Mouse (Mus musculus) pancreas, adult 10 weeks (tissue): Measurements from ENCODE around the gene Oma1. TPM values are rescaled to one million over a fixed set of nuclear protein-coding genes. Genes with fewer than 3 reads are reported as not detected.

Experiments used
- polyA plus RNA-seq: library from polyadenylated mRNA; stranded (reverse); fragments of 350-450 nt; fragmentation: Illumina TruSeq; extraction: RNeasy Lipid Tissue Mini Kit (QIAGEN cat#74804); gene quantifications from one replicate; pipeline ENCODE4 v1.2.3, GENCODE M21; 2015; ENCODE audit warnings: low read depth, low replicate concordance; ENCODE audit not compliant: insufficient read depth

The Oma1 gene
- polyA plus RNA-seq, result 3.1 TPM

DNA sequence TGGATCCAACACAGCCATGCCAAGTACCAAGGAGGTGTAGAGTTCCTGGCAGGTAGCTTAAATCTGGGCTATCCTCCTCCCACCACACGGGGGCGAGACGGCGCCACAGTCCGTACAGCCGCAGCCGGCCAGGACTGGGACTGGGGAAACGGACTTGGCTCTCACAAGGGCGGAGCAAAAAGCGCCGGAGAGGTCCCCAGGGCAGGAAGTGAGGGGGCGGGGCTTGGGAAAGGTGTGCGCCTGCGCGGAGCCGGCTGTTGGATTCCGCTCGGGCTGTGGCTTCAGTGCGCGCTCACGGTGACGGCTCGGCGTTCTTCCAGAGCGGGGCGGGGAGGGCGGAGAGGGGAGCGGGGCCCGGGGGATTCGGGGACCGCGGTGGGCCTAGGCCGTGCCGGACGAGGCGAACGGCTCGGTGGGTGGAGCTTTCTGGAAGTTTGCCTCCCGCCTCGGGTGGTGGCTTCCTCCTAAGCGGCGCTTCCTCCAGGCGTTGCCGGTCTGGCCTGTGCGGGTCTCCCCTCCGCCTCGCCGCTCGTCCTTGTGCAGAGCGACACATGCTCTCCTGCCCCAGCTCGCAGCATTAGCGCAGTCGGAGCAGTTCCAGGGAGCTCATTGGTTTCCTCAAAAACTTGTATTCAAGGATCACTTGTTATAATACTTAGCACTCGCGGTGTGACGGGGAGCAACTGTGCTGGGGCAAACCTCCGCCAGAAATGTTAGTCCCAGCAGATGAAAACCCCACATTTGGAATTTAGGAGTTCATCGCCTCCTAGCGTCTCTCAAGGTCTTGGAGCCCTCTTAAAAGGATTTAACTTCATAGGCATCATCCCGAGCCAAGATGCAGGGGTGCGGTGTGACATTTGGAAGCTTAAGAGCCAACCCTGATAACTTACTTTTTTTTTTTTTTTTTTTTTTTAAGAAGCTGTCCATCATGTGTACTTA lies at the start of gene Oma1:
TSS of gene Oma1 (plus strand) at position 226 of the 939 bp plus-strand sequence.

DNA sequence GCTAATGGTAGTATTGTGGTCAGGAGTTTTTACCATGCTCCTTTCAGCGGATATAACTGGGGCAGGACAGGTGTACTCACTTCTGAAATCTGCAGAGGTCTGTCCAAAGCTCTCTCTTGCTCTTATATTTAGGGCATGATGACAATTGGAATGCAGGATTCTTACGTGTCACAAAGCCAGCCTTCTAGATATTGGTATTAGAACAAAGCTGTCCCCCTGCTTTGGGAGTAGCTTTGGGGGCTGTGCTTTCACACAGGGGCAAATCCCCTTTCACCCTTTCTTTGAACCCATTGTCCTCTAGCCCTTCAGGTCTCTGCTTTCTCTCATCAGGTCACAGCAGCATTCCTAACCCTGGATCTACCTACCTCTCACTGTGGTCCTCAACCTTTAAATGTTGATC lies 22.8 kb upstream of the Oma1 start, which contains the start of gene 4921539E11Rik:
TSS of gene 4921539E11Rik (minus strand) at position 101 of the 400 bp plus-strand sequence.

Other genes with a start within 250 kb of the Oma1 start
- gene Mier1, start 199.4 kb upstream of the Oma1 start, polyA plus RNA-seq, result 7.6 TPM
- gene Wdr78, start 199.3 kb upstream of the Oma1 start, polyA plus RNA-seq, result 0.98 TPM
- gene Slc35d1, start 98.6 kb upstream of the Oma1 start, polyA plus RNA-seq, result 4.6 TPM
- not detected for gene 4921539E11Rik, start 22.9 kb upstream of the Oma1 start, polyA plus RNA-seq